Mouse (Mus musculus) lung, adult 10 weeks (tissue): ENCODE results near the gene Echs1. TPM values are rescaled to one million over a fixed set of nuclear protein-coding genes. Genes with fewer than 3 reads are reported as not detected.

Source experiments
- polyA plus RNA-seq: library from polyadenylated mRNA; stranded (reverse); fragments of 350-450 nt; fragmentation: Illumina TruSeq; extraction: RNeasy Lipid Tissue Mini Kit (QIAGEN cat#74804); gene quantifications from one replicate; pipeline ENCODE4 v1.2.3, GENCODE M21; 2014; ENCODE audit warnings: low read depth, low replicate concordance; ENCODE audit not compliant: insufficient read depth

The Echs1 gene
- 97.0 TPM for polyA plus RNA-seq

DNA sequence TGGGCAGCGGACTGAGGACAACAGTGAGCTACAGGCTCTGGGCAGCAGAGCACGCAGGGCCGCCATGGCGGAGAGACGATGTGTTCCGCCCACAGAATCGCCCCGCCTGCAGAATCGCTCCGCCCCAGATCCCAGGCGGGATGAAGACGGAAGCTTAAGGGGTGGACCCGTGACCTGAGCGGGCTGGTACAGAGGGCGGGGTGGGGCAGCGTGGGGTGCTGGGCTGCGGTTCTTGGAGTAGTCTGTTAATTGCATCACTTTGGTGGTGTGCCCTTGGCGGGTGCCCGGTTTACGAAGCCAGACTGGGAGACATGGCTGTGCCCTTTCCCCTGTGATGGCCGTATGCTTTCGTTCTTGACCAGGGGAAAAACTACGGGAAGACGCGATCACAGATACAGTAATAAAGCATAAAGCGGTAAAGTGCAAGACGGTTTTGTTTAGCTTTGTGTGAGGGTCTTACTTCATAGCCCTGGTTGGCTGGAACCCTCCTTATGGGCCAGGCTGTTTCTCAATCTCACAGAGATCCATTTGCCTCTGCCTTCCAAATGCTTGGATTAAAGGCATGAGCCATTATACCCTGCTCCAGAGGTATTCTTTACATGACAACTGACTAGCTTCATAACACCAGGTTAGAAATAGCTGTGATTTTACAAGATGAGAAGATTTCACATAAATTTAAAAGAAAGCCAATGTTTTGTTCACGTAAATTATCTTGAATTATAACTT is at the start of gene Echs1:
Gene Echs1, minus strand, starts transcription at position 148 of the 726 bp plus-strand sequence.

DNA sequence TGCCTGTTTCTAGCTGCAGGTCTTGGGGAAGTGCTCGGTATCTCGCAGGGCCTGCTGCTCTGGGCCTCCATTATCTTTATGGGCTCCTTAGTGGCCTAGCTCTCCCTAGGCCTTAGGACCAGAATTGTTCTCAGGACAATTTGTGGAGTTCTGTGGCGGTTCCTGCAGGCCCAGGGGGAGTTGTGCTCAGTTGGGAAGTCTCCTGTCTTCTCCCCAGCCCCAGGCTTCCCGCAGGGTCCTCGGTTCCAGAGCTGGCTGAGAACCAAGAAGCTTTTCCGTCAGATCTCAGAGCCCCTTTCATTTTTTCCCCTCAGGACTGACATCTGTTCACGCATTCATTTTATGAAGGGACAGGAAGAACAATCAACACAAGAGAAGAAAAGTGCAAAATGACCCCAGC is 48.4 kb upstream of the Echs1 start, which contains the start of gene Olfr522:
Gene Olfr522, minus strand, starts transcription at position 101 of the 400 bp plus-strand sequence.

DNA sequence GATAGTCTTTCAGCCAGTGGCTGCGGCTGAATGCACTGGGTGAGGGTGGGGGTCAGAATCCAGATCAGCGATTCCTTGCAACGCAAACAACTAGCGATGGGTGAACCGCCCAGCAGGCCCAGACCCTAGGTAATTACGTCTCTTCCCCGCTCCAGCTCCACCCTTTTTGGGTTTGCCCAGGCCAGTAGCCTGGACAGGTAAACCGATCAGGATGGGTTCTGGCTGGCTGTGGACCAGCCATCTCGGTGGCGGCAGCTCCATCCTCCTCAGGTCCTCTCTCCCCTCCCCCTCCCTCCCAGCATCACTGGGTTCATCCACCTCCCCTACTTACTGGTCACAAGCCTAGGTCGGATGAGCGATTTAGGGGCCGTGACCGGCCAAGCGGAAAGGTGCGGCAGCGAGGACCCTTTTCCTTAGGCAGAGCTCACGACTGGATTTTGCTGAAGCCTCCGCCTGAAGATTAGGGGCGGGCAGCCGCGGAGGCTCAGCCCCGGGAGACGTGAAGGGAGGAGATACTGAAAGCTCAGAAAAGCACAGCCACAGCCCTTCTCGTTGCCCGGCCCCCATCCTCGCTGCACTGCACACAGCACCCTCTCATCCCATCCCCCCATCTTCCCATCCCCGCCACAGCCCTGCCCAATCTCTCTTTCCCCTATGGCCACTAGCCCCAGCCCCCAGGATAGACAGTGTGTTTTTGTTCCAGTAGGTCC is 38.1 kb upstream of the Echs1 start, which contains the start of gene Sprn:
Gene Sprn, minus strand, starts transcription at position 660 of the 710 bp plus-strand sequence.

DNA sequence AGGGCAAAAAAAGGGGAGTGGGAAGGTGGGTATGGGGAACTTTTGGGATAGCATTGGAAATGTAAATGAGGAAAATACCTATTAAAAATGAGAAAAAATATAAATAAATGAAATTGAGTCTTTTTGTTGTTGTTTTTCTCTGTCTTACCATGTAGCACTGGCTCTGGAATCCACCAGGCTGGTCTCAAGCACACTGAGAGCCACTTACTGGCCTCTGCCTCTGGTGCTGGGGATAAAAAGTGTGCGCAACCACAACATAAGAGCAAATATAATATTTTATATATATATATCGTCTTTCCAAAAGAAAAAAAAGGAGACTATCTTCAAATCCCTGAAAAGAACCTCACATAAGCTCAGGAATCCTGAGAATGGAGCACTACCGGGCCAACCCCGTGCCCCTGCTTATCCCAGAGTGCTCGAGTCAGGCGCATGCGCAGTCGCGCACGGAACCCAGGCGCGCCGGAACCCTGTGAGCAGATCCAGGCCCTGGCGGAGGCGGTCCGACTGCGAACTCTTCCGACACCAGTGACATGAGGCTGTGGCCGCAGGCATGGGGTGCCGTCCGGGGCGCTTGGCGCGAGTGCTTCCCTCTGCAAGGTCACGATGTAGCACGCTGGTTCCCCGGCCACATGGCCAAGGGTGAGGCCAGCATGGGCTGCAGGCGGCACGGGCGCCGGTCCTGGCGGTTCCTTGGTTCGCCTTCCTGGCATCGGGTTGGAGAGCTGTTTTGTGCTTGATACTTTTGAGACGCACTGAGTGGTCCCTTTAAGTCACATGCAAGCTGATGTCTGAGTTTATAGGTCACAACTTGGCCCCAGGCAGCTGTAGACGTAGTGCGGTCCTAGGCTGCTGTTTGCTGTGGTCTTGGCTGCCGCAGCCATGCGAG is 21.1 kb upstream of the Echs1 start, which contains the start of gene Mtg1:
Gene Mtg1, plus strand, starts transcription at position 430 of the 886 bp plus-strand sequence.

DNA sequence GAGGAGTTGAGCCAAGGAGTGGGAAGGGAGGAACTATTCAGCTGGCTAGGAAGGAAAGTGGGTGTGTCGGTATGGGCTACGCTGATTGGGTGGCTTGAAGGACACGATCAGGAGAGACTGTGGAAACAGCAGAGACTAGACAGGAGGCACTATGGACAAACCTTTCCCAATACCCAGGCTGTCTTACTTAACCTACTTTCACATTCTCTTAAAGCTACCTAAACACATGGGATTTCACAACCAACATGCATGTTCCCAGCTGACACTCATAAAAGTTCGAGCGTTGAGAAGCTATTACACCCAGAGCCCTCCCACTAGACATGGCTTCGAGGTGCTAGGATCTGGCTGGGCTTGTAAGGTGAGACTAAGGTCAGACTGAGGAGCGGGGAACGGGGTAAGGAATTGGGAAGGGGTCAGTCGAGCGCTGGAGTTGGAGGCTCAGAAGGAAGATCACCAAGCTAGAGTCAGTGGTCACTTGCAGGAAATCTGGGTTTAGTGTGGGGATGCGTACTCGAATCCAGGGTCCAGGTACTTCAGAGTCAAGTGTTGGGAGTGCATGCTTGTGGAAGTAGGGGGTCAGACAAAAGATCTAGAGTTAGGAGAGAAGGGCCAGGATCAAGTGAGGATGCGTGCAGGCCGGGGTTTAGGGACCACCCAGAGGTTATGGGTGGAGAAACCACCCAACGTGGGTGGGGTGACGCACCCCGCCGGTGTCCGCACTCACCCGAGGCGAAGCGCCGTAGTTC is 520 bp downstream of the Echs1 start, which contains the start of gene Paox:
Gene Paox, plus strand, starts transcription at position 217 of the 746 bp plus-strand sequence.

DNA sequence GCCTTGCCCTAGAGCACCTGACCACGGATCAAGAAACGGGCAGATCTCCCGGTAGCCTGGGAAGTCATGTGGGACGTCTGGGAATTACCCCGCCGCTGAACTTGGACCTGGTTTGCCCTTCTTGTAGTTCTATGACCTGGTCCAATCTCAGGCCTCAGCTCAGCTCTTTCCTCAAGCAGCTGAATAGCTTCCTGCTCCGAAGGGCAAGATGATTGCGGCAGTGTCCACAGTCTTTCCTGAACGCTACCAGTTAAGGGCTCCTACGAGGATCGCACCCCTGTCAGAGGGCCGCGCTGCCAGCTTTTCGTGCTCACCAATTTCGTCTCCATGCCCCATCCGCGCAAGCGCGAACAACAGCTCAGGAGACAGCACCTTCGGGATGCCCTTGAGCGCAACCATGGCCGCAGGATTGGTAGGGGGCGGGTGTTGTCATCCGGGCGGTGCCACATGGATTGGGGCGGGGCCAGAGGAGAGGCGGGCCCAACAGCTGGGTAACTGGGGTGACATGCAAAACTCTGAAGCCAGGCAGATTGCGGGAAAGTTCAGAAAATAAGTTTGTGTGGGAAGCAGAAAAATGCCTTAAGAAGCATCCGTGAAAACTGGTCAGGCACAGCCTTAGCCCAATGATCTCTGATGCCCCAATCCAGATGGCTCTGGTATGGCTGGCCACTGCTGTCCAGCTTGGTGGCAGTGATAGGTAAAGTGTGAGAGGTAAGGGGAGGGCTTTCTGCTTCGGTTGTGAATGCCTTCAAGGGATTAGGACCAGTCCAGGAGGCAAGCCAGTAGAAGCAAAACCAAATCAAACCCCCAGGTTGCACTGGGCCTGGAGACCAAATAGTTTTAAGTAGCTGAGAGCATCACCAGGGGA is 14.0 kb downstream of the Echs1 start, which contains the start of gene Fuom:
Gene Fuom, minus strand, starts transcription at position 449 of the 868 bp plus-strand sequence.

DNA sequence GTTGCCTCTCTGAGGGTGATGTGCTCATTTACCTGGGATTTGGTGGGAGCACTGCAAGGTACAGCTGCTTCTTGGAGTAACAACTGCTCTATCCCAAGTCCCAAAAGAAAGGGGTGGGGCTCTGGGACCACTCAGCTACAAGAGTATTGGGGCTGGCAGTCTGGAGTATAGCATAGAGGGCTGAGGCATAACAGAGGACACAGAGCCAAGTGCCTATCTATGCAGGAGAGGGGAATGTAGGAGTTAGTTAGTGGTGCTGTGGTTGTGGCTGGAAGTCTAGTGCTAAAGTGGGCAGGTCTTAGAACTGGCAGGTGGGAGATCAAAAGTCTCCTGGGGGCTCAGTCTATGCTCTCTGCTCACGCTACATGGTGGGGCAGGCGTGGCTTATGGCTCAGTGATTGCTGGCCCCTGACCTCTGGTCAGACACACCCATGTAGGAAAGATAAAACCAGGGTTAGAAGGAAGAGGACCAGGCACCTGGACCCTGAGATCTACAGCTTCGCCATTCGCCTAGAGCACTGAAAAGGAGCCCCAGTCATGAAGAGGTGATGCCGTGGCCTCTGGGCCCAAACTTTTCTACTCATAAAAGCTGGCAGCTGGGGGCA is 23.2 kb downstream of the Echs1 start, which contains the start of gene Prap1:
Gene Prap1, plus strand, starts transcription at position 472 of the 605 bp plus-strand sequence.

DNA sequence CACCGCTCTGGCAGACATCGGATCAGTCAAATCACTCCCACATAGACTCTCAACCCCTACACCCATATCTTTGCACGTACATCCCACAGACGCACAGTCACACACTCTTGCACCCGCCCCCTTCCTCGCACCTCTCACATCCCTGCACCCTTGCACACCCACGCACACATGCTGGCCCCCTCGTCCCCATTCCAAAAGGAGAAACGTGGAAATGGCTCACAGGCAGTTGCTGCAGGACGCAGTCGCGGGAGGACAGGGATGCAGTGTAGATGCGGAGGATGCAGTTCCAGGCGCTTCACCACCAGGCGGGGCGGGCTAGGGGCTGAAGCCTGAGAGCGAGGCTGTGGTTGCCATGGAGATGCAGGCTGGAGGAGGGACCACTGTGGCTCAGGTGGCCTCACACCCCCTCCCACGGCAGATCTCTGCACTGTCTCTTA is 34.0 kb downstream of the Echs1 start, which contains the start of gene Caly:
Gene Caly, minus strand, starts transcription at position 307 of the 437 bp plus-strand sequence.

Other genes starting within 250 kb of the Echs1 start
- 2.2 TPM for gene Kndc1, start 221.8 kb downstream of the Echs1 start, polyA plus RNA-seq
- gene Utf1, start 172.7 kb downstream of the Echs1 start, polyA plus RNA-seq, result not detected
- 4.6 TPM for gene 6430531B16Rik, start 137.7 kb downstream of the Echs1 start, polyA plus RNA-seq
- gene Adam8, start 123.9 kb downstream of the Echs1 start, polyA plus RNA-seq, result 6.5 TPM
- 13.9 TPM for gene Zfp511, start 80.1 kb downstream of the Echs1 start, polyA plus RNA-seq
- gene Tubgcp2, start 79.8 kb downstream of the Echs1 start, polyA plus RNA-seq, result 8.3 TPM
- not detected for gene Msx3, start 67.4 kb downstream of the Echs1 start, polyA plus RNA-seq
- not detected for gene Caly, start 33.9 kb downstream of the Echs1 start, polyA plus RNA-seq
- not detected for gene Prap1, start 23.1 kb downstream of the Echs1 start, polyA plus RNA-seq
- 29.5 TPM for gene Fuom, start 14.0 kb downstream of the Echs1 start, polyA plus RNA-seq
- gene Paox, start 677 bp downstream of the Echs1 start, polyA plus RNA-seq, result 8.8 TPM
- gene Mtg1, start 21.1 kb upstream of the Echs1 start, polyA plus RNA-seq, result 12.7 TPM
- not detected for gene Sprn, start 38.4 kb upstream of the Echs1 start, polyA plus RNA-seq
- gene Olfr522, start 48.3 kb upstream of the Echs1 start, polyA plus RNA-seq, result not detected
- gene Olfr523, start 56.7 kb upstream of the Echs1 start, polyA plus RNA-seq, result not detected
- not detected for gene Olfr524, start 89.5 kb upstream of the Echs1 start, polyA plus RNA-seq
- gene Cd163l1, start 101.8 kb upstream of the Echs1 start, polyA plus RNA-seq, result 0.48 TPM
- 0.30 TPM for gene 5830411N06Rik, start 130.8 kb upstream of the Echs1 start, polyA plus RNA-seq
- gene Olfr525, start 204.4 kb upstream of the Echs1 start, polyA plus RNA-seq, result not detected
- not detected for gene Olfr527, start 217.5 kb upstream of the Echs1 start, polyA plus RNA-seq
- not detected for gene Olfr60, start 245.2 kb upstream of the Echs1 start, polyA plus RNA-seq